Mouse (Mus musculus): ENCODE data around the gene Hacd4. TPM values are rescaled to one million over a fixed set of nuclear protein-coding genes. Genes with fewer than 3 reads are reported as not detected.
"Not testable (repeated sequence)": the region's sequence is repeated elsewhere in the genome, so short reads cannot be mapped to it uniquely, and the experiment has no call there.

Hacd4 gene
- total RNA-seq, 4 experiments from 2014 or later, result 0.24 to 1.5 (median 0.87) TPM

GRCm38 (mm10) chr4:88436593-88437165, 2.0 kb downstream of the Hacd4 start:
- no peak for DNase-seq (ENCODE audit: low spot score in 2 of 2)

GRCm38 (mm10) chr4:88432412-88433024, 6.2 kb downstream of the Hacd4 start:
- DNase-seq (ENCODE audit: low spot score in 2 of 2), result no peak

GRCm38 (mm10) chr4:88427630-88428239, 11.0 kb downstream of the Hacd4 start:
- no peak for DNase-seq (ENCODE audit: low spot score in 2 of 2)

- no peak for DNase-seq (ENCODE audit: low spot score in 2 of 2)
Measured at GRCm38 (mm10) chr4:88424563-88424962, 14.2 kb downstream of the Hacd4 start.

GRCm38 (mm10) chr4:88419378-88419777, 19.4 kb downstream of the Hacd4 start:
- DNase-seq (ENCODE audit: low spot score in 2 of 2), result no peak

- DNase-seq (ENCODE audit: low spot score in 2 of 2), result no peak
Measured at GRCm38 (mm10) chr4:88415017-88415416, 23.7 kb downstream of the Hacd4 start.

GRCm38 (mm10) chr4:88412331-88412730, 26.4 kb downstream of the Hacd4 start:
- DNase-seq (ENCODE audit: low spot score in 2 of 2), result no peak

- no peak for DNase-seq (ENCODE audit: low spot score in 2 of 2)
Measured at GRCm38 (mm10) chr4:88409279-88409678, 29.4 kb downstream of the Hacd4 start.

GRCm38 (mm10) chr4:88406887-88407696, 31.6 kb downstream of the Hacd4 start:
- no peak for DNase-seq (ENCODE audit: low spot score in 2 of 2)

GRCm38 (mm10) chr4:88402884-88403283, 35.8 kb downstream of the Hacd4 start:
- DNase-seq (ENCODE audit: low spot score in 2 of 2), result no peak

- no peak for DNase-seq (ENCODE audit: low spot score in 2 of 2)
Measured at GRCm38 (mm10) chr4:88400992-88401313, 37.8 kb downstream of the Hacd4 start.

- DNase-seq (ENCODE audit: low spot score in 2 of 2), result no peak
Measured at GRCm38 (mm10) chr4:88400302-88400991, 38.3 kb downstream of the Hacd4 start.

- no peak for DNase-seq (ENCODE audit: low spot score in 2 of 2)
Measured at GRCm38 (mm10) chr4:88396995-88397521, 41.7 kb downstream of the Hacd4 start.

GRCm38 (mm10) chr4:88395717-88396116, 43.0 kb downstream of the Hacd4 start:
- DNase-seq (ENCODE audit: low spot score in 2 of 2), result no peak

GRCm38 (mm10) chr4:88390596-88390995, 48.1 kb downstream of the Hacd4 start:
- DNase-seq (ENCODE audit: low spot score in 2 of 2), result not testable (repeated sequence)

- no peak for DNase-seq (ENCODE audit: low spot score in 2 of 2)
Measured at GRCm38 (mm10) chr4:88390036-88390435, 48.7 kb downstream of the Hacd4 start.

GRCm38 (mm10) chr4:88372293-88373224, 66.2 kb downstream of the Hacd4 start:
- no peak for DNase-seq (ENCODE audit: low spot score in 2 of 2)

GRCm38 (mm10) chr4:88370819-88371218, 67.9 kb downstream of the Hacd4 start:
- no peak for DNase-seq (ENCODE audit: low spot score in 2 of 2)

- no peak for DNase-seq (ENCODE audit: low spot score in 2 of 2)
Measured at GRCm38 (mm10) chr4:88369951-88370350, 68.8 kb downstream of the Hacd4 start.

- no peak for DNase-seq (ENCODE audit: low spot score in 2 of 2)
Measured at GRCm38 (mm10) chr4:88357431-88357830, 81.3 kb downstream of the Hacd4 start.

Measured in gastrocnemius, adult 8-10 months (tissue).